Mouse (Mus musculus) MEL (cell line): ENCODE data around the gene Cab39. TPM values are rescaled to one million over a fixed set of nuclear protein-coding genes. Genes with fewer than 3 reads are reported as not detected.

Source experiments
- DNase-seq: peaks from one replicate; pipeline ENCODE4 v3.0.0; 2011; ENCODE audit warnings: low read depth, low spot score
- H3K27ac ChIP-seq: 2 replicates; pipeline ENCODE4 v1.5.1; 2012; ENCODE audit warnings: low read depth, mild to moderate bottlenecking, control low read depth, low read length, moderate library complexity; ENCODE audit not compliant: control insufficient read depth
- H3K27me3 ChIP-seq, 2 experiments: fragments of 150-350 bp in 1 of 2; sonication (generic) in 1 of 2; 2 replicates each; pipeline ENCODE4 v1.6.1; 2012; ENCODE audit warnings: low read length in 2 of 2, mild to moderate bottlenecking in 2 of 2, improper control_type of control experiment in 1 of 2, moderate library complexity in 1 of 2; ENCODE audit not compliant: insufficient read depth in 2 of 2, control insufficient read depth in 1 of 2
- H3K36me3 ChIP-seq, 2 experiments: 2 replicates each; pipeline ENCODE4 v1.6.1; 2012 to 2014; ENCODE audit warnings: low read length in 2 of 2, improper control_type of control experiment in 1 of 2, inconsistent platforms in 1 of 2, mild to moderate bottlenecking in 1 of 2; ENCODE audit not compliant: insufficient read depth in 2 of 2, control insufficient read depth in 1 of 2
- H3K4me1 ChIP-seq, 2 experiments: fragments of 150-350 bp in 1 of 2; sonication (generic) in 1 of 2; 2 replicates each; pipeline ENCODE4 v1.6.1; 2012; ENCODE audit warnings: low read length in 2 of 2, improper control_type of control experiment in 1 of 2, mild to moderate bottlenecking in 1 of 2; ENCODE audit not compliant: insufficient read depth in 2 of 2, control insufficient read depth in 1 of 2
- H3K4me3 ChIP-seq, 2 experiments: fragments of 150-350 bp in 1 of 2; sonication (generic) in 1 of 2; 2 replicates each; pipeline ENCODE4 v1.5.1; 2012; ENCODE audit warnings: low read depth in 2 of 2, low read length in 2 of 2, mild to moderate bottlenecking in 2 of 2, moderate library complexity in 2 of 2, control low read depth in 1 of 2, improper control_type of control experiment in 1 of 2; ENCODE audit not compliant: control insufficient read depth in 1 of 2, insufficient read depth in 1 of 2
- H3K79me2 ChIP-seq: 2 replicates; pipeline ENCODE4 v1.6.1; 2012; ENCODE audit warnings: mild to moderate bottlenecking, low read length, moderate library complexity; ENCODE audit not compliant: control insufficient read depth, poor library complexity, insufficient read depth
- H3K9ac ChIP-seq: 2 replicates; pipeline ENCODE4 v1.6.1; 2012; ENCODE audit warnings: low read depth, mild to moderate bottlenecking, control low read depth, low read length, moderate library complexity; ENCODE audit not compliant: control insufficient read depth, poor library complexity, severe bottlenecking
- H3K9me3 ChIP-seq: fragments of 150-350 bp; sonication (generic); replicated peaks from 2 replicates; pipeline ENCODE4 v1.6.1; 2012; ENCODE audit warnings: mild to moderate bottlenecking, low read length, improper control_type of control experiment, moderate library complexity; ENCODE audit not compliant: insufficient read depth
- CHD1 ChIP-seq: IDR thresholded peaks from 2 replicates; pipeline ENCODE4 v1.6.1; 2012; ENCODE audit warnings: low read depth, mild to moderate bottlenecking, inconsistent platforms, low read length, improper control_type of control experiment
- CHD2 ChIP-seq: IDR thresholded peaks from 2 replicates; pipeline ENCODE4 v1.6.1; 2011; ENCODE audit warnings: low read length, improper control_type of control experiment
- ETS1 ChIP-seq: IDR thresholded peaks from 2 replicates; pipeline ENCODE4 v1.6.1; 2012; ENCODE audit warnings: low read depth, mild to moderate bottlenecking, inconsistent platforms, low read length, improper control_type of control experiment, moderate library complexity
- GABPA ChIP-seq: IDR thresholded peaks from 2 replicates; pipeline ENCODE4 v1.6.1; 2012; ENCODE audit warnings: low read depth, mild to moderate bottlenecking, inconsistent platforms, low read length, improper control_type of control experiment, moderate library complexity
- GATA1 ChIP-seq: IDR thresholded peaks from 2 replicates; pipeline ENCODE4 v1.6.1; 2011; ENCODE audit warnings: low read depth, low read length, improper control_type of control experiment
- KAT2A ChIP-seq: conservative IDR thresholded peaks from 2 replicates; pipeline ENCODE4 v1.6.1; 2012; ENCODE audit warnings: low read depth, low read length, improper control_type of control experiment, inconsistent platforms
- MYB ChIP-seq: IDR thresholded peaks from 2 replicates; pipeline ENCODE4 v1.6.1; 2011; ENCODE audit warnings: mild to moderate bottlenecking, low read depth, low read length, improper control_type of control experiment
- MYC ChIP-seq: IDR thresholded peaks from 2 replicates; pipeline ENCODE4 v1.6.1; 2011; ENCODE audit warnings: low read depth, mild to moderate bottlenecking, low read length, improper control_type of control experiment, moderate library complexity
- NRF1 ChIP-seq: IDR thresholded peaks from 2 replicates; pipeline ENCODE4 v1.6.1; 2014; ENCODE audit warnings: low read depth, mild to moderate bottlenecking, inconsistent platforms, low read length, improper control_type of control experiment, moderate library complexity; ENCODE audit not compliant: poor library complexity, insufficient read depth, severe bottlenecking
- POLR2AphosphoS2 ChIP-seq: IDR thresholded peaks from 2 replicates; pipeline ENCODE4 v1.6.1; 2011; ENCODE audit warnings: low read length, improper control_type of control experiment
- POLR2AphosphoS5 ChIP-seq: IDR thresholded peaks from 2 replicates; pipeline ENCODE4 v1.6.1; 2012; ENCODE audit warnings: low read depth, borderline replicate concordance, mild to moderate bottlenecking, inconsistent platforms, low read length, moderate library complexity, mixed read lengths
- RCOR1 ChIP-seq: IDR thresholded peaks from 2 replicates; pipeline ENCODE4 v1.6.1; 2012; ENCODE audit warnings: low read depth, mild to moderate bottlenecking, inconsistent platforms, low read length, improper control_type of control experiment
- SIN3A ChIP-seq: IDR thresholded peaks from 2 replicates; pipeline ENCODE4 v1.6.1; 2012; ENCODE audit warnings: low read length, improper control_type of control experiment, inconsistent platforms
- SMC3 ChIP-seq: IDR thresholded peaks from 2 replicates; pipeline ENCODE4 v1.6.1; 2011; ENCODE audit warnings: low read depth, low read length, improper control_type of control experiment
- TAL1 ChIP-seq: IDR thresholded peaks from 2 replicates; pipeline ENCODE4 v1.6.1; 2012; ENCODE audit warnings: mild to moderate bottlenecking, inconsistent platforms, low read length, moderate library complexity, mixed read lengths
- TBP ChIP-seq: IDR thresholded peaks from 2 replicates; pipeline ENCODE4 v1.8.0; 2011; ENCODE audit warnings: low read depth, low read length, improper control_type of control experiment
- TCF12 ChIP-seq: IDR thresholded peaks from 2 replicates; pipeline ENCODE4 v1.6.1; 2014; ENCODE audit warnings: low read depth, mild to moderate bottlenecking, inconsistent platforms, low read length, improper control_type of control experiment, moderate library complexity
- UBTF ChIP-seq: IDR thresholded peaks from 2 replicates; pipeline ENCODE4 v1.6.1; 2012; ENCODE audit warnings: low read depth, mild to moderate bottlenecking, inconsistent platforms, low read length, improper control_type of control experiment, moderate library complexity, borderline replicate concordance; ENCODE audit not compliant: insufficient read depth
- ZMIZ1 ChIP-seq: IDR thresholded peaks from 2 replicates; pipeline ENCODE4 v1.6.1; 2012; ENCODE audit warnings: low read depth, mild to moderate bottlenecking, inconsistent platforms, low read length, improper control_type of control experiment, moderate library complexity
- ZNF384 ChIP-seq: IDR thresholded peaks from 2 replicates; pipeline ENCODE4 v1.6.1; 2012; ENCODE audit warnings: low read depth, mild to moderate bottlenecking, inconsistent platforms, low read length, improper control_type of control experiment
- polyA plus RNA-seq, 2 experiments: library from polyadenylated mRNA; stranded (reverse) in 1 of 2; unstranded in 1 of 2; fragments of >175 nt in 1 of 2; fragments of >200 nt in 1 of 2; gene quantifications; 2 replicates each; pipeline versions ENCODE4 v1.2.1 to v1.2.4; 2012; ENCODE audit warnings: low replicate concordance in 2 of 2, low read depth in 1 of 2; ENCODE audit not compliant: insufficient read length in 2 of 2, insufficient read depth in 1 of 2, missing spikeins in 1 of 2
- total RNA-seq: library from RNA; depleted of rRNA; stranded (reverse); fragments of 300-350 nt; gene quantifications from 2 replicates; pipeline ENCODE4 v1.2.3, GENCODE M21; 2012

Gene Cab39
- total and polyA plus RNA-seq, 3 experiments, result 66.5 to 144 (median 68.7) TPM

GRCm38 (mm10) chr1:85751932-85752680 lies 41.1 kb upstream of the Cab39 start:
- Histone ChIP-seq H3K9ac (peak overlapping the region; percentile 20; the same call in 1 of the 2 replicates), H3K4me1 (peaks cover 10 to 17% of the 10 kb centered on the region in 2 experiments), H3K36me3 (peaks cover 0 to 3% of the 10 kb centered on the region in 2 experiments; a peak in 2 of 4 replicates), H3K79me2 (no peaks in the 10 kb centered on the region), H3K27me3 (no peaks in the 10 kb centered on the region), H3K9me3 (no peaks in the 10 kb centered on the region), H3K27ac (peak overlapping the region; percentile 39; the same call in 1 of the 2 replicates), H3K4me3 (no peak overlapping the region)
- no peak for TF ChIP-seq POLR2AphosphoS5
- TF ChIP-seq MYC, result 0 out of 2 replicates have a peak, but pooled peaks have one; percentile 2
- DNase-seq, result peak; percentile 31

GRCm38 (mm10) chr1:85757531-85758230 lies 35.6 kb upstream of the Cab39 start:
- no peaks in the 10 kb centered on the region for H3K79me2 ChIP-seq
- no peaks in the 10 kb centered on the region for H3K9me3 ChIP-seq
- DNase-seq, result no peak
- peaks cover 2 to 9% of the 10 kb centered on the region in 2 experiments; a peak in 3 of 4 replicates for H3K4me1 ChIP-seq
- no peak overlapping the region for H3K27ac ChIP-seq
- peak overlapping the region in 1 of 2 experiments; percentile 7; a peak in 1 of 4 replicates for H3K4me3 ChIP-seq
- H3K27me3 ChIP-seq, result no peaks in the 10 kb centered on the region
- 0 out of 4 replicates have a peak, but pooled peaks cover 0 to 4% of the 10 kb centered on the region in 2 experiments for H3K36me3 ChIP-seq
- TF ChIP-seq KAT2A (no peak), MYB (no peak), MYC (no peak), GATA1 (no peak), TCF12 (no peak), POLR2AphosphoS5 (no peak), TAL1 (no peak), RCOR1 (no peak), ETS1 (no peak)
- TF ChIP-seq, all 39 proteins: peak for 0
- no peak overlapping the region for H3K9ac ChIP-seq

GRCm38 (mm10) chr1:85758231-85758968 lies 34.8 kb upstream of the Cab39 start:
- DNase-seq, result peak; percentile 46
- Histone ChIP-seq H3K9ac (no peak overlapping the region), H3K27ac (no peak overlapping the region), H3K79me2 (no peaks in the 10 kb centered on the region), H3K4me1 (peaks cover 2 to 12% of the 10 kb centered on the region in 2 experiments; a peak in 3 of 4 replicates), H3K36me3 (peaks cover 0 to 10% of the 10 kb centered on the region in 2 experiments; a peak in 2 of 4 replicates), H3K27me3 (no peaks in the 10 kb centered on the region), H3K9me3 (no peaks in the 10 kb centered on the region), H3K4me3 (peak overlapping the region in 1 of 2 experiments; percentile 35; a peak in 1 of 4 replicates)
- TF ChIP-seq RCOR1, result no peak
- no peak for TF ChIP-seq ZNF384
- no peak for TF ChIP-seq TBP
- no peak for TF ChIP-seq TAL1
- no peak for TF ChIP-seq POLR2AphosphoS2
- no peak for TF ChIP-seq NRF1
- no peak for TF ChIP-seq CHD2
- TF ChIP-seq UBTF, result no peak
- TF ChIP-seq ETS1, result no peak
- TF ChIP-seq GABPA, result no peak
- TF ChIP-seq KAT2A, result no peak
- no peak for TF ChIP-seq ZMIZ1
- TF ChIP-seq CHD1, result no peak
- no peak for TF ChIP-seq SMC3
- TF ChIP-seq SIN3A, result no peak
